Mouse (Mus musculus) kidney, adult 2 months (tissue): ENCODE measurements at regions not wholly inside any gene's neighbourhood (a gene's known extent, or its start where the extent isn't known, plus 50 kb on each side); places are given as distances from the start of the nearest gene placed in this dataset.

Source experiments
- CTCF ChIP-seq: fragments of 200-500 bp; conservative IDR thresholded peaks from 2 replicates; pipeline ENCODE4 v1.5.1; 2011; ENCODE audit warnings: low read depth, mild to moderate bottlenecking, control low read depth, low read length, moderate library complexity, mixed read lengths; ENCODE audit not compliant: insufficient read depth, insufficient read length
- POLR2A ChIP-seq: fragments of 200-500 bp; IDR thresholded peaks from one replicate; pipeline ENCODE4 v1.6.1; 2011; ENCODE audit warnings: low read depth, low read length, control low read depth

- TF ChIP-seq POLR2A (no peak), CTCF (no peak)
Measured at GRCm38 (mm10) chr3:83458450-83458849, 307.7 kb upstream of the Sfrp2 start.
